Mouse (Mus musculus): ENCODE data around the gene Mcat. TPM values are rescaled to one million over a fixed set of nuclear protein-coding genes. Genes with fewer than 3 reads are reported as not detected.
"Not testable (repeated sequence)": the region's sequence is repeated elsewhere in the genome, so short reads cannot be mapped to it uniquely, and the experiment has no call there.

Gene Mcat
- polyA plus RNA-seq, 1 experiment from 2014 or later: 48.4 TPM

- H3K36me3 ChIP-seq: peaks cover 3% of the 10 kb centered on the region; the same call in 1 of the 2 replicates
- H3K4me1 ChIP-seq (replicated peaks): peaks cover 22% of the 10 kb centered on the region
- 13% methylated on average over 41 of the region's 41 CpGs for WGBS
- no peaks in the 10 kb centered on the region; the same call in 1 of the 2 replicates for H3K27me3 ChIP-seq (ENCODE audit: insufficient read depth, poor library complexity, severe bottlenecking)
- H3K27ac ChIP-seq: peak within 1 kb of the TSS; percentile 87
- peak; percentile 95 for DNase-seq (ENCODE audit: low spot score)
- H3K4me3 ChIP-seq: peak within 1 kb of the TSS; percentile 71
- H3K9me3 ChIP-seq: no peaks in the 10 kb centered on the region
Observed at GRCm38 (mm10) chr15:83510805-83511405, 52.7 kb downstream of the Mcat start, which contains the start of gene Ttll1. Ttll1 (minus strand) TSS chr15:83510893.

GRCm38 (mm10) chr15:83509950-83510804 lies 53.4 kb downstream of the Mcat start:
- Histone ChIP-seq H3K27me3 (ENCODE audit: insufficient read depth, poor library complexity, severe bottlenecking) (no peaks in the 10 kb centered on the region; the same call in 1 of the 2 replicates), H3K4me3 (peak overlapping the region; percentile 71), H3K27ac (peak overlapping the region; percentile 87), H3K36me3 (peaks cover 10% of the 10 kb centered on the region), H3K9me3 (no peaks in the 10 kb centered on the region), H3K4me1 (replicated peaks) (peaks cover 22% of the 10 kb centered on the region)
- 25% methylated on average over 17 of the region's 17 CpGs for WGBS
- DNase-seq (ENCODE audit: low spot score): no peak

DNA sequence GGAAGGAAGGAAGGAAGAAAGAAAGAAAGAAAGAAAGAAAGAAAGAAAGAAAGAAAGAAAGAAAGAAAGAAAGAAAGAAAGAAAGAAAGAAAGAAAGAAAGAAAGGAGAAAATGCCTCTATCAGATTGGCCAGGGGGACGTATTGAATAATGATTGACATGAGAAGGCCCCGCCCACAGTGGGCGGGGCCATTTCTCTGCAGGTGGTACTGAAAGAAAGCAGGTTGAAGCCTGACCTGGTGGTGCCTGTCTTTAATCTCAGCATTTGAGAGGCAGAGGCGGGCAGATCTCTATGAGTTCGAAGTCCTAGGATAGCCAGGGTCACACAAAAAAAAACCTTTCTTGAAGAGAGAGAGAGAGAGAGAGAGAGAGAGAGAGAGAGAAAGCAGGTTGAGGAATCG lies 62.1 kb downstream of the Mcat start:
- not testable (repeated sequence) for H3K9me3 ChIP-seq; DNase-seq (ENCODE audit: low spot score); H3K4me3 ChIP-seq; H3K4me1 ChIP-seq (replicated peaks); H3K27ac ChIP-seq; H3K27me3 ChIP-seq (ENCODE audit: insufficient read depth, poor library complexity, severe bottlenecking)
- peaks cover 92% of the 10 kb centered on the region for H3K36me3 ChIP-seq
- WGBS: 80% methylated on average over 6 of the region's 6 CpGs

DNA sequence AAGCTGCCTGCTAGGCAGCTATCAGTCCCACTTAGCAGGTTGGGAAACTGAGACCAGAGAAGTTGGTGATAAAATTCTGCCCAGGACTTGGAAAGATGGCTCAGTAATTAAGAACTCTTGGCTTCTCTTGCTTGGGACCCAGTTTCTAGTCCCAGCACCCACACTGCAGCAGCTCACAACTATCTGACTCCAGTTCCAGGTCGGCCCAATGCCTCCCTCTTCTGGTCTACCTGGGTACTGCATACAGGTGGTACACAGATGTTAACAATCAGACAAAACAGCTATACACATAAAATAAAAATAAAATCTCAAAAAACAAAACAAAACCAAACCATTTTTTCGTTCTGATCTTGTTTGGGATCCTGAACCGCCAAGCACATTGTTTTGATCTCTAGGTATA lies 63.2 kb downstream of the Mcat start:
- H3K9me3 ChIP-seq: no peaks in the 10 kb centered on the region
- DNase-seq (ENCODE audit: low spot score): no peak
- H3K27me3 ChIP-seq (ENCODE audit: insufficient read depth, poor library complexity, severe bottlenecking): no peaks in the 10 kb centered on the region
- H3K27ac ChIP-seq: no peak overlapping the region
- no peak overlapping the region for H3K4me3 ChIP-seq
- WGBS: 62% methylated on average over 3 of the region's 3 CpGs
- no peaks in the 10 kb centered on the region for H3K4me1 ChIP-seq (replicated peaks)
- peaks cover 95% of the 10 kb centered on the region for H3K36me3 ChIP-seq

- no peak overlapping the region for H3K27ac ChIP-seq
- H3K9me3 ChIP-seq: no peaks in the 10 kb centered on the region
- no peak for DNase-seq (ENCODE audit: low spot score)
- no peaks in the 10 kb centered on the region for H3K27me3 ChIP-seq (ENCODE audit: insufficient read depth, poor library complexity, severe bottlenecking)
- H3K4me3 ChIP-seq: no peak overlapping the region
- peaks cover 95% of the 10 kb centered on the region for H3K36me3 ChIP-seq
- WGBS: 92% methylated on average over 10 of the region's 10 CpGs
- H3K4me1 ChIP-seq (replicated peaks): no peaks in the 10 kb centered on the region; the same call in 1 of the 2 replicates
Observed at GRCm38 (mm10) chr15:83499211-83499755, 64.3 kb downstream of the Mcat start.

DNA sequence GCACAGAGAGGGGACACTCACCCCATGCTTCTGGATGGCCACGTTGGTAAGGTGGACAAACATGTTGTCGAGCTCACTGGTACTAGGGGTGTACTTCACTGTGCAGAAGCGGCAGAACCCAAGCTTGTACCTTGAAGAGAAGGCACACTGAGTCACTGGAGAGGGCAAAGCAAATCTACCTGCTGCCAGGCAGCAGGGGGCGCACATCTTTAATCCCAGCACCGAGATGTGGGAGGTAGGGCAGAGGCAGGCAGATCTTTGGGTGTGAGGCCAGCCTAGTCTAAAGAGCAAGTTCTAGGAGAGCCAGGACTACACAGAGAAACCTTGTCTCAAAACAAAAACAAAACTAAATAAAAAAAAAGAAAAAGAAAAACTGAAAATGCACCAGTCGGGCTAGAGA lies 66.3 kb downstream of the Mcat start:
- Histone ChIP-seq H3K27me3 (ENCODE audit: insufficient read depth, poor library complexity, severe bottlenecking) (no peaks in the 10 kb centered on the region), H3K4me1 (replicated peaks) (no peaks in the 10 kb centered on the region; the same call in 1 of the 2 replicates), H3K27ac (no peak overlapping the region), H3K9me3 (no peaks in the 10 kb centered on the region), H3K4me3 (no peak overlapping the region), H3K36me3 (peaks cover 96% of the 10 kb centered on the region)
- 92% methylated on average over 6 of the region's 6 CpGs for WGBS
- no peak for DNase-seq (ENCODE audit: low spot score)

Other genes with a start within 250 kb of the Mcat start
- gene Arfgap3, start 213.5 kb downstream of the Mcat start, polyA plus RNA-seq (2016; fragmentation: Nextera tagmentation; extraction: Ambion mirVana): 33.1 and 36.9 TPM in 2 replicates
- gene Pacsin2, start 99.2 kb downstream of the Mcat start, polyA plus RNA-seq (2016; fragmentation: Nextera tagmentation; extraction: Ambion mirVana): 53.3 and 57.7 TPM in 2 replicates
- 38.0 and 50.4 TPM in 2 replicates for gene Ttll1, start 52.9 kb downstream of the Mcat start, polyA plus RNA-seq (2016; fragmentation: Nextera tagmentation; extraction: Ambion mirVana)
- gene Bik, start 36.9 kb downstream of the Mcat start, polyA plus RNA-seq (2016; fragmentation: Nextera tagmentation; extraction: Ambion mirVana): 2.2 and 4.1 TPM in 2 replicates
- gene Tspo, start 195 bp downstream of the Mcat start, polyA plus RNA-seq (2016; fragmentation: Nextera tagmentation; extraction: Ambion mirVana): 40.7 TPM in 2 replicates
- gene Ttll12, start 31.4 kb upstream of the Mcat start, polyA plus RNA-seq (2016; fragmentation: Nextera tagmentation; extraction: Ambion mirVana): 59.1 and 59.6 TPM in 2 replicates
- gene Scube1, start 161.2 kb upstream of the Mcat start, polyA plus RNA-seq (2016; fragmentation: Nextera tagmentation; extraction: Ambion mirVana): 62.6 and 70.5 TPM in 2 replicates
- gene Mpped1, start 215.7 kb upstream of the Mcat start, polyA plus RNA-seq (2016; fragmentation: Nextera tagmentation; extraction: Ambion mirVana): 5.5 TPM in 2 replicates